Mouse (Mus musculus) liver, embryonic 14.5 days (tissue): ENCODE results near the gene Lrrc19.

Experiments
- CTCF ChIP-seq: IDR thresholded peaks from 2 replicates; pipeline ENCODE4 v1.5.1; 2016; ENCODE audit warnings: antibody characterized with exemption, low read depth, control low read depth
- EP300 ChIP-seq: IDR thresholded peaks from 2 replicates; pipeline ENCODE4 v1.6.1; 2016; ENCODE audit warnings: antibody characterized with exemption, low read depth

- TF ChIP-seq CTCF (no peak), EP300 (no peak)
These were observed 57.2 kb downstream of the Lrrc19 start for GRCm38 (mm10) chr4:94592709-94593108.
